Mouse (Mus musculus) neural tube, embryonic 15.5 days (tissue): Measurements from ENCODE around the gene Apbb2. TPM values are rescaled to one million over a fixed set of nuclear protein-coding genes. Genes with fewer than 3 reads are reported as not detected.
A peak's percentile ranks its signal among the peaks of the same experiment; 100 is the strongest.

Experiments
- ATAC-seq: fragments of 200-750 bp; cut with Nextera tagmentation; 2 replicates; pipeline ENCODE4 v1.8.0; 2017; ENCODE audit warnings: mild to moderate bottlenecking, moderate TSS enrichment, moderate library complexity; ENCODE audit not compliant: low FRiP score
- H3K27ac ChIP-seq: fragments of 300-500 bp; sonication (generic); replicated peaks from 2 replicates; pipeline ENCODE4 v1.5.1; 2015; ENCODE audit warnings: mild to moderate bottlenecking, inconsistent platforms
- H3K27me3 ChIP-seq: fragments of 300-500 bp; sonication (generic); replicated peaks from 2 replicates; pipeline ENCODE4 v1.6.1; 2015; ENCODE audit warnings: inconsistent platforms
- H3K36me3 ChIP-seq: fragments of 300-500 bp; sonication (generic); 2 replicates; pipeline ENCODE4 v1.6.1; 2015; ENCODE audit warnings: inconsistent platforms
- H3K4me1 ChIP-seq: fragments of 300-500 bp; sonication (generic); 2 replicates; pipeline ENCODE4 v1.6.1; 2015; ENCODE audit warnings: inconsistent platforms
- H3K4me2 ChIP-seq: fragments of 300-500 bp; sonication (generic); 2 replicates; pipeline ENCODE4 v1.6.1; 2015; ENCODE audit warnings: inconsistent platforms, mild to moderate bottlenecking, moderate library complexity
- H3K4me3 ChIP-seq: fragments of 300-500 bp; sonication (generic); replicated peaks from 2 replicates; pipeline ENCODE4 v1.5.1; 2015; ENCODE audit warnings: mild to moderate bottlenecking, inconsistent platforms
- H3K9ac ChIP-seq: fragments of 300-500 bp; sonication (generic); replicated peaks from 2 replicates; pipeline ENCODE4 v1.6.1; 2015; ENCODE audit warnings: mild to moderate bottlenecking, inconsistent platforms
- H3K9me3 ChIP-seq: fragments of 300-500 bp; sonication (generic); replicated peaks from 2 replicates; pipeline ENCODE4 v1.6.1; 2016; ENCODE audit warnings: inconsistent platforms
- WGBS: fragments of 180-500 bp; shearing (Covaris S2); methylation state at CpG from one replicate; pipeline ENCODE4 v1.1.7; 2015; ENCODE audit warnings: mixed read lengths; 5-methylcytosine and 5-hydroxymethylcytosine counted together
- polyA plus RNA-seq: library from polyadenylated mRNA; unstranded; fragments of >200 nt; fragmentation: Nextera tagmentation; extraction: Ambion mirVana; gene quantifications from 2 replicates; pipeline ENCODE4 v1.2.1, GENCODE M21; 2015

Apbb2 gene
- polyA plus RNA-seq, 1 experiment from 2014 or later = 118 TPM

DNA sequence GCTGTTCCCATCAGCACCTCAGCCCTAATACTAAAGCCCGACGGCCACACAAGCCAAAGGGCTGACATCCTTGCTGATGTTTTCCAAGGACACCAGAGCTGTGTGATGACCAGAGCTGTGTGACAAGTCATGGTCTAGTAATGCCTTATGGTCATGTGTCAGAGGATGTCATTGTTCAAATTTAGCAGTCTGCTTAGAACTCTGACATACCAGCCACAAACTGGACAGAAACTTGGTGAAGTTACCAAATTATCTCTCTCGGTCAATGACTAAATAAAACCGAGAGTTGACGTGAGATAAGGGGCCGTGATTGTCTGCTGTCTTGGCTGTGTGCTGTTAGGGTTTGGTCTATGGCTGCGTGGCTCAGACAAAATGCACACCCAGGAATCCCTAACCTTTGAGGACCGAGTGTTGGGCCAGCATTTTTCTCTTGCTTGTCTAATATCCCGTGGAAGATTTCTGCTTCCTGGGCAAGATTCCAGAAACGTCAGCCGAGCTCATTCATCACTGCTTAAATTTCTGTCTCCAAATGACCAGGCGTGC lies 71.5 kb downstream of the Apbb2 start:
- WGBS = 64% methylated on average over 12 of the region's 12 CpGs
- no peaks in the 10 kb centered on the region for H3K9me3 ChIP-seq
- peaks cover 14% of the 10 kb centered on the region for H3K4me1 ChIP-seq
- no peaks in the 10 kb centered on the region for H3K27me3 ChIP-seq
- no peak overlapping the region for H3K4me3 ChIP-seq
- H3K36me3 ChIP-seq = 0 out of 2 replicates have a peak, but pooled peaks cover 3% of the 10 kb centered on the region
- H3K9ac ChIP-seq = no peak overlapping the region
- ATAC-seq = no peak
- H3K4me2 ChIP-seq = no peak overlapping the region
- no peak overlapping the region for H3K27ac ChIP-seq

DNA sequence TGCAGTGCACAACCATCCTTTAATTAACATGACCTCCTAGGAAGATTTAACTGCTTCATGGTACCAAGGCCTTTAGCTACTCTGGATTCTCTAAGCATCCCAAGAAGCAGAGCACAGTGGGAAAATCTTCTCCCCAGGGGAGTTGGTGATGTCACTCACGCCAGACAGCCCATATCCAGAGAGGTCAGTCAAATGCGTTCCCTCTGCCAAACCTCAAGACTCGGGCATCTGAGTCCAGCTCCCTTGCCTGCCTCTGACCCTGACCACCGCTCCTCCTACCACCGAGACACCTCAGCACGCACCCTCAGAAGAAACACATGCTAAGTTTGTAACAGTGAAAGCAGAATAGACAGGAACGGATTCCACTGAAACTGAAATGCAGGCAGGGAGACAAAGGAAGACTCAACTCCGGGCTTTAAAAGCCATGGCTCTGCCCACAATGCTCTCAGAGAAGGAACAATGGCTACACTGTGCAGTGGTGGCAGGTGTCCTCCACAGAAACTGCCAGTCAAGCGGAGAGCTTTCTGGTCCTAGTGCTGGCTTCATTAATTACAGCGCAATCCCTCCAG lies 72.9 kb downstream of the Apbb2 start:
- Histone ChIP-seq H3K4me2 (0 out of 2 replicates have a peak overlapping the region, but pooled peaks have one; percentile 0), H3K27me3 (no peaks in the 10 kb centered on the region), H3K4me3 (no peak overlapping the region), H3K4me1 (peaks cover 14% of the 10 kb centered on the region), H3K9ac (no peak overlapping the region), H3K36me3 (0 out of 2 replicates have a peak, but pooled peaks cover 3% of the 10 kb centered on the region), H3K27ac (peak overlapping the region; percentile 61), H3K9me3 (no peaks in the 10 kb centered on the region)
- WGBS = 22% methylated on average over 10 of the region's 10 CpGs
- ATAC-seq = peak; percentile 62

DNA sequence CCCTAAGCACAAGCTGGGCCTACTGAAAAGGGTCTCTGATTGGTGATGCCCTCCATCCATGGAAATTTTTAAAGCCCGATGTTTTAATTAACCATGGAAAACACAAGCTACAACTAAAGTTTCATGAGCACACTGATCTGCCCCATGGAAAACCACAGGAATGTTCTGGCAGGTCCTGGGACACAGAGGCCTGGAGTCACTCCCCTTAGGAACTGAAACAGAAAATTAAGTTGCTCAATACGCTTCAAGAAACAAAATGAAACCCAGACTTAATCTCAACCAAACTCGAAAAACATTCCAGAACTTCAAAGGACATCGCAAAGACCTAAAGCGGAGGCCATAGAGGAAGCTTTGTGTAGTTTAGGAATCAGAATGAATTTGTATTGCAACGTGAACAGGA lies 74.8 kb downstream of the Apbb2 start:
- WGBS = 77% methylated on average over 6 of the region's 6 CpGs
- no peak for ATAC-seq

DNA sequence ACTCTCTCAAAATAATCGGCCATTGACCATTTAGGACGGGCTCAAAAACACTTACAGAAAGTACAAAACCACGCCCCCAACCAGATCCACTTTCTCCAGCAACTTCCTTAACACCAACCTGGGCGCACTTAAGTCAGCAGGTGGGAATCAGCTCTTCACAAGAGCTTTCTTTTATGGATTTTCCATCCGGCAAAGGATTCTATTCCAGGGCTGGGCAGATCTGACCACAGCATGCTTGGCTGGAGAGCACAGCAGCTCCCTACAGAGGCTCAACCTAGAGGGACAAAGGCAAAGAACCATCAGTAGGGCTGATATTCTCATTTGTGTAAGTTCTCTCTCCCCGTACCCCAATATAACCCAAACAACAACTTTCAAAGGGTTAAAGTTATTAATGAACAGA lies 75.2 kb downstream of the Apbb2 start:
- peaks cover 14% of the 10 kb centered on the region for H3K4me1 ChIP-seq
- no peak overlapping the region for H3K9ac ChIP-seq
- no peak for ATAC-seq
- no peak overlapping the region for H3K4me3 ChIP-seq
- 0 out of 2 replicates have a peak, but pooled peaks cover 3% of the 10 kb centered on the region for H3K36me3 ChIP-seq
- no peak overlapping the region for H3K4me2 ChIP-seq
- 83% methylated on average over 6 of the region's 6 CpGs for WGBS
- H3K9me3 ChIP-seq = no peaks in the 10 kb centered on the region
- no peaks in the 10 kb centered on the region for H3K27me3 ChIP-seq
- no peak overlapping the region for H3K27ac ChIP-seq

More for the DNA sequence above, 74.8 kb downstream of the Apbb2 start:
- no peaks in the 10 kb centered on the region for H3K27me3 ChIP-seq
- no peak overlapping the region for H3K27ac ChIP-seq
- H3K36me3 ChIP-seq = 0 out of 2 replicates have a peak, but pooled peaks cover 3% of the 10 kb centered on the region
- H3K9ac ChIP-seq = no peak overlapping the region
- H3K4me1 ChIP-seq = peaks cover 14% of the 10 kb centered on the region
- H3K4me2 ChIP-seq = no peak overlapping the region
- H3K9me3 ChIP-seq = no peaks in the 10 kb centered on the region
- H3K4me3 ChIP-seq = no peak overlapping the region

DNA sequence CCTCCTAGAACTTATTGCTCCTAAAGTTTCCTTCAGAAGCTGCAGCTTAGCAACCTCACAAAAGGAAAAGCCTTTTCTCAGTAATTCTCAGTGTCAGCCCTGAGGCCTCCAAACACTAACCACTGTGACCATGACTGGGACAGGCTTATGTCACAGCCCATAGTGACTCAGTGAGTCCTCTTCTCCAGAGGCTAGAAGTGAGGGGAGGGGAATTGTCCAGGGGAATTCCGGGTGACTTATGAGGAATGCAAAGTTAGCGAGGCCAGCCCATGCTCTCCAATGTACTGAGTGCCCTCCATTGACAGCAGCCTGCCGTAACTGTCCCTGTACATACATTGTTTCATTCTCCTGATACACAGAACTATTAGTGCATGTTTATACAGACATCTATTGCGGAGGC lies 76.1 kb downstream of the Apbb2 start:
- Histone ChIP-seq H3K9ac (no peak overlapping the region), H3K27me3 (no peaks in the 10 kb centered on the region), H3K4me3 (no peak overlapping the region), H3K36me3 (no peaks in the 10 kb centered on the region), H3K4me2 (no peak overlapping the region), H3K4me1 (peaks cover 19% of the 10 kb centered on the region), H3K9me3 (no peaks in the 10 kb centered on the region), H3K27ac (no peak overlapping the region)
- WGBS = 74% methylated on average over 4 of the region's 4 CpGs
- no peak for ATAC-seq

DNA sequence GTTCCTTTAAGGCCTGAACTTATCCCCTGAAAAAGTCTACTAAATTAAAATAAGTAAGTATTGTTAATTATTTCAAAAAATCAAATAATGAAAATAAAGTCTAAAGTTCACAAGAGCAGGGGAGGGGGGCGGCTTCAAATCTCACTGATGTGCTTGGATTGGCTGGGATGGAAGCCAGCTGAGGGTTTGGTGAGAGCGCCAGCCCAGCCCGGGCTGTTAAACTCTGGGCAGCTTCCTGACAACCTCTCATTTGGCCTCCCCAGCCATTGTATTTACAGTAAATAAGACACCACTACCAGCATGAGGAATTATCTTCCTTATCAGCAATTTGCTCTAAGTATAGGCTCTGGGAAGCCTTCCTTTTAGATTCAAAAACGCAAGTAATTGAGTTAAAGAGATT lies 77.2 kb downstream of the Apbb2 start:
- H3K27ac ChIP-seq = no peak overlapping the region
- H3K36me3 ChIP-seq = no peaks in the 10 kb centered on the region
- no peaks in the 10 kb centered on the region for H3K9me3 ChIP-seq
- H3K27me3 ChIP-seq = no peaks in the 10 kb centered on the region
- peaks cover 30% of the 10 kb centered on the region for H3K4me1 ChIP-seq
- H3K9ac ChIP-seq = no peak overlapping the region
- ATAC-seq = no peak
- no peak overlapping the region for H3K4me2 ChIP-seq
- H3K4me3 ChIP-seq = no peak overlapping the region
- 71% methylated on average over 4 of the region's 4 CpGs for WGBS

DNA sequence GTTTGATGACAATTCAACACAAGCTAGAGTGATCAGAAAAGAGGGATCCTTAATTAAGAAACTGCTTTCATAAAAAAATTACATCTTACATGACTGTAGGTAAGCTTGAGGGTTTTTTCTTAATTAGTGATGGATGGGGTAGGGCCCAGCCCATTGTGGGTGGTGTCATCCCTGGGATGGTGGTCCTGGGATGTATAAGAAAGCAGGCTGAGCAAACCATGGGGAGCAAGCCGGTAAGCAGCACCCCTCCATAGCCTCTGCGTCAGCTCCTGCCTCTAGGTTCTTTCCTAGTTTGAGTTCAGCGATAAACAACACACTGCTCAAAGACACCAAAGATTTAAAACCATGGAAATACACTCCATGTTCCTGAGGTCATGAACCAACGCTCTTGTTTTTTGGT lies 78.3 kb downstream of the Apbb2 start:
- Histone ChIP-seq H3K27me3 (no peaks in the 10 kb centered on the region), H3K4me3 (no peak overlapping the region), H3K27ac (no peak overlapping the region), H3K9ac (no peak overlapping the region), H3K4me1 (peaks cover 31% of the 10 kb centered on the region), H3K36me3 (no peaks in the 10 kb centered on the region), H3K9me3 (no peaks in the 10 kb centered on the region), H3K4me2 (no peak overlapping the region)
- 98% methylated on average over 4 of the region's 4 CpGs for WGBS
- no peak for ATAC-seq

DNA sequence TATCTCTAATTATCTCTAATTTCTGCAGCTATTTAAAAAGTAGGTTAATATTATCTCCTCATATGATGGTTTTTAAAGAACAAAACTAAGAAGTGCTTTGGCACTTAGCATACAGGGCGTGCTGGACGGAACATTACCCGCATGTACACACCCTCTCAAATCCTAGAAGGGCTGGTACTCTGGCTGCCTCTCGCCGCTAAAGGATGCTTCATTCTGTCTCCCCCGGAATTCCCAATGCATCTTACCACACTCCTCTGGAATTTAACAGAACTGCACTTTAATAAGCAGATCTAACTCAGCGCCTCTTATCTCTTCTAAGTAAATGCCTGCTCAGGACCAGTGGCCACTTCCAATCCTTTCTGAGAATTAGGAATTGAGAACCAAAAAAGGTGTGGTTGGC lies 80.8 kb downstream of the Apbb2 start:
- Histone ChIP-seq H3K4me1 (peaks cover 42% of the 10 kb centered on the region), H3K4me3 (no peak overlapping the region), H3K9ac (no peak overlapping the region), H3K27me3 (no peaks in the 10 kb centered on the region), H3K4me2 (no peak overlapping the region), H3K36me3 (no peaks in the 10 kb centered on the region), H3K9me3 (no peaks in the 10 kb centered on the region), H3K27ac (no peak overlapping the region)
- no peak for ATAC-seq
- WGBS = 74% methylated on average over 7 of the region's 7 CpGs

DNA sequence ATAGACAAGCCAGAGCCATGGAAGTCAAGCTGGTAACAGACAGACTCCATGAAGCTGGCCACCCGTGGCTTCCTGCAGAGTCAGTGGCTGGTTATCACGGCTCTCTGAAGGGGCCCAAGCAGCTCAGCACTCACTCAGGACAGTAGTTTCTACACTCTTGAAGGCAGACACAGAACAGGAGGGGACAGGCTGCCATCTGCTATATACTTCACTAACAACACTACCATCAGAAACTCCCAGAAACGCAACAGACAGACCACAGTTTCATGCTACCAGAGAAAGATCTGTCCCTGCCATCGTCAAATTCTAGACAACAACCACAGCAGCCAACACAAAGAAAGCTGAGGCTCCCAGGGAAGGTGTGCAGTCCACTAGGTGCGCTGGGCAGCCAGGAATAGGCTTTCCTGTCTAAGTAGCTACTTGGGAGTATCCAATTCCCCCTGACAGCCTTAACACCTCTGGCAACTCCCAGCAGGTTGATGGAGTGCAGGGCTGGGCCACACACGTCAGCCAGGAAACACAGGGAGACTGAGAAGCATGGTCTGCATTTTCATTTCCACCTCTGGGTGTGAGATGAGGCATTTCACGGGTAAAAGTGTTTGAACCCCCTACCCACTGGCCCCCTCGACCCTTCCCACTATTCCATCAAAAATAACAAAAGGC lies 81.8 kb downstream of the Apbb2 start:
- no peaks in the 10 kb centered on the region for H3K27me3 ChIP-seq
- no peak overlapping the region for H3K9ac ChIP-seq
- ATAC-seq = no peak
- H3K27ac ChIP-seq = no peak overlapping the region
- peaks cover 40% of the 10 kb centered on the region for H3K4me1 ChIP-seq
- no peaks in the 10 kb centered on the region for H3K9me3 ChIP-seq
- H3K4me3 ChIP-seq = no peak overlapping the region
- WGBS = 45% methylated on average over 8 of the region's 8 CpGs
- no peaks in the 10 kb centered on the region for H3K36me3 ChIP-seq
- H3K4me2 ChIP-seq = no peak overlapping the region

DNA sequence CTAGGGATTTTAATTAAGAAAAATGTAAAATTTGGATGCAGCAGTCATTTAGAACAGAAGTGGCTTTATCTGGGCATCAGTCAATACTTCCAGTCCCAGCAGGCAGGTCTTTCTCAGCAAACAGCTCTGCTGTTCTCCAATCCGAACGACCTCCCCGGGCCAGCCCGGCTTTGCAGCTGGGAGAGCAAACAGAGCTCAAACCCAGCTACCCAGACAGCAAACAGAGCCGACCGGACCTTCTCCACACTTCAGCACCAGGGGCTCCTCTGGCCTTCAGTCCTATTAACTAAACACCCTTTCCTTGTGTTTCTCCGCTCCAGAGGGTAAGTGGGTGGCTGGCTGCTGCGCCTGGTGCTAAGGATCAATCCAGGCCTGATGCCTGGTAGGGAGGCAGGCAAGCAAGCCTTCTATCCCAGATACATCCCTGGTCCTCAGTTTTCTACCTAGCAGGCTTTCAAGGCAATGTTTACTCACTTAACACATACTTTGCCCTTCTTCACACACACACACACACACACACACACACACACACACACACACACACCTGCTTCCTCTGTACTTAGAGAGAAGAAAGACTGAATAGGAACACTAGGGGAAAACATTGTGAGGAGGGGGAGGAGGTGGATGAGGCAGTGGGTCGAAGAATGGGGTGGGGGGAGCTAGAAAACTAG lies 82.9 kb downstream of the Apbb2 start:
- H3K27me3 ChIP-seq = no peaks in the 10 kb centered on the region
- H3K4me2 ChIP-seq = no peak overlapping the region
- peaks cover 40% of the 10 kb centered on the region for H3K4me1 ChIP-seq
- no peak overlapping the region for H3K4me3 ChIP-seq
- WGBS = 61% methylated on average over 9 of the region's 9 CpGs
- H3K9me3 ChIP-seq = no peaks in the 10 kb centered on the region
- no peak overlapping the region for H3K9ac ChIP-seq
- H3K36me3 ChIP-seq = no peaks in the 10 kb centered on the region
- peak overlapping the region; percentile 51; the same call in 1 of the 2 replicates for H3K27ac ChIP-seq
- no peak for ATAC-seq

DNA sequence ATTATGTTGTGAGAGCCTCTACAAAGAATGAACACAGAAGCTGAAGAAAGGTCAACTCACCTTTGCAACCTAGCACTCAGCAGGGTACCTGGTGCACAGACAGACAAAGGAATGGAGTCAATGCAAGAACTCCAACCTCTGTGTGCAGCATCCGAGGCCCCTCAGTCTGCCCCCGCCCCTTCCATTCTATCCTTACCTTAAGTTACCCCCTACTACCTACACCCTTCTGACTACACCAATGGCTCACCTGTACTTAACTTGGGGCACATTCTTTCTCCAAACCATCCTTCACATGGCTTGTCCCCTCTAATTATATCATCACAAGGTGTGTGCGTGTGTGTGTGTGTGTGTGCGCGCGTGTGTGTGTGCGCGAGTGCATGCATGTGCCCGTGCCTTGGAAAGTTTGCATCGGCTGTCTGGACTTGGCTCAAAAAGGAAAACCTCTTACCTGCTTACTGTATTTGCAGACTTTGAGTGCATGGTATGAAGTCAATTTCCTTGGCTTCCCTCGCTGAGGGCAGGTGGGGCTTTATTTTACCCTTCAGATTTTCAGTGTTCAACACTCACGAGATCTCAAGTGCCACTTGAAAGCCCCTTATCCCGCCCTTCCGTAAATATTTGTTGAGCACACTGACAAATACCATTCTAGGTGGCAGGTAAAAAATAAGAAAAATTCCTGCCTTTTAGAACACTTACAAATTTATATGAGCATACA lies 84.7 kb downstream of the Apbb2 start:
- WGBS = 94% methylated on average over 14 of the region's 14 CpGs
- H3K4me1 ChIP-seq = peaks cover 41% of the 10 kb centered on the region
- H3K27ac ChIP-seq = no peak overlapping the region
- ATAC-seq = no peak
- H3K36me3 ChIP-seq = no peaks in the 10 kb centered on the region
- H3K4me3 ChIP-seq = no peak overlapping the region
- H3K27me3 ChIP-seq = no peaks in the 10 kb centered on the region
- H3K9me3 ChIP-seq = no peaks in the 10 kb centered on the region
- no peak overlapping the region for H3K4me2 ChIP-seq
- H3K9ac ChIP-seq = no peak overlapping the region
